Mouse (Mus musculus): ENCODE data around the gene Tm6sf2. TPM values are rescaled to one million over a fixed set of nuclear protein-coding genes. Genes with fewer than 3 reads are reported as not detected.
"Not testable (repeated sequence)": the region's sequence is repeated elsewhere in the genome, so short reads cannot be mapped to it uniquely, and the experiment has no call there.

Tm6sf2 gene
- polyA plus RNA-seq, 1 experiment = 7.3 TPM

DNA sequence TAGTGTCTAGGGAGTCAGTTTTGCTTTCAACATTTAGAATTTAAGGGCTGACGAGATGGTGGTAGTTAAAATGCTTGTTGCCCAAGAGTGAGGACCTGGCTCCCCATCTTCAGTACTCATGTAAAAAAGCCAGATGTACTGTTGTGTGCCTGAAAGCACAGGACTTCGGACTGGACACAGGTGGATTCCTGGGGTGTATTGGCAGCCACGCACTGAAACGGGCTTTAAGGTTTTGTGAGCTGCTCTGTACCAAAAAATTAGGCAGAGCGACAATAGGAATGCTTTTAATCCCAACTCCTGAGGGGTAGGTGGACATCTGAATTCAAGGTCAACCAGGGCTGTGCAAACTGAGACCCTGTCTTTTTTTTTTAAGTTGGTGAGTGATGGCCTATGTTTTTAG is 28.7 kb upstream of the Tm6sf2 start:
- WGBS = 51% methylated on average over 5 of the region's 5 CpGs
- DNase-seq = no peak
- Histone ChIP-seq H3K27me3 (ENCODE audit: control insufficient read depth, insufficient read depth, low read length) (no peaks in the 10 kb centered on the region), H3K4me1 (ENCODE audit: control insufficient read depth, insufficient read depth, low read length) (peaks cover 7% of the 10 kb centered on the region), H3K27ac (ENCODE audit: insufficient read depth, low read length) (no peak overlapping the region), H3K4me3 (replicated peaks; ENCODE audit: insufficient read depth, low read depth, low read length) (peak overlapping the region; percentile 93)
- TF ChIP-seq POLR2A (IDR thresholded peaks at IDR 0.05; ENCODE audit: borderline replicate concordance, insufficient read depth, low read length) (no peak), CTCF (IDR thresholded peaks at IDR 0.05; ENCODE audit: borderline replicate concordance, insufficient read depth, low read depth, low read length) (no peak)

GRCm38 (mm10) chr8:70049662-70050061 is 23.1 kb upstream of the Tm6sf2 start:
- Histone ChIP-seq H3K4me1 (ENCODE audit: control insufficient read depth, insufficient read depth, low read length) (no peaks in the 10 kb centered on the region; the same call in 1 of the 2 replicates), H3K27ac (ENCODE audit: insufficient read depth, low read length) (no peak overlapping the region), H3K27me3 (ENCODE audit: control insufficient read depth, insufficient read depth, low read length) (no peaks in the 10 kb centered on the region), H3K4me3 (replicated peaks; ENCODE audit: insufficient read depth, low read depth, low read length) (no peak overlapping the region)
- no peak for DNase-seq
- TF ChIP-seq CTCF (IDR thresholded peaks at IDR 0.05; ENCODE audit: borderline replicate concordance, insufficient read depth, low read depth, low read length) (no peak), POLR2A (IDR thresholded peaks at IDR 0.05; ENCODE audit: borderline replicate concordance, insufficient read depth, low read length) (no peak)

GRCm38 (mm10) chr8:70050434-70050833 is 22.3 kb upstream of the Tm6sf2 start:
- not testable (repeated sequence) for H3K27me3 ChIP-seq (ENCODE audit: control insufficient read depth, insufficient read depth, low read length)

GRCm38 (mm10) chr8:70057721-70058120 is 15.0 kb upstream of the Tm6sf2 start:
- H3K4me3 ChIP-seq (replicated peaks; ENCODE audit: insufficient read depth, low read depth, low read length) = no peak overlapping the region
- H3K27ac ChIP-seq (ENCODE audit: insufficient read depth, low read length) = no peak overlapping the region
- no peak for DNase-seq
- no peaks in the 10 kb centered on the region for H3K4me1 ChIP-seq (ENCODE audit: control insufficient read depth, insufficient read depth, low read length)
- no peaks in the 10 kb centered on the region; the same call in 1 of the 2 replicates for H3K27me3 ChIP-seq (ENCODE audit: control insufficient read depth, insufficient read depth, low read length)
- WGBS = 62% methylated on average over 1 of the region's 1 CpGs
- TF ChIP-seq POLR2A (IDR thresholded peaks at IDR 0.05; ENCODE audit: borderline replicate concordance, insufficient read depth, low read length) (no peak), CTCF (IDR thresholded peaks at IDR 0.05; ENCODE audit: borderline replicate concordance, insufficient read depth, low read depth, low read length) (no peak)

More at GRCm38 (mm10) chr8:70050434-70050833, 22.3 kb upstream of the Tm6sf2 start:
- not testable (repeated sequence) for H3K4me1 ChIP-seq (ENCODE audit: control insufficient read depth, insufficient read depth, low read length); H3K4me3 ChIP-seq (replicated peaks; ENCODE audit: insufficient read depth, low read depth, low read length); H3K27ac ChIP-seq (ENCODE audit: insufficient read depth, low read length); DNase-seq
- WGBS = 97% methylated on average over 5 of the region's 5 CpGs

DNA sequence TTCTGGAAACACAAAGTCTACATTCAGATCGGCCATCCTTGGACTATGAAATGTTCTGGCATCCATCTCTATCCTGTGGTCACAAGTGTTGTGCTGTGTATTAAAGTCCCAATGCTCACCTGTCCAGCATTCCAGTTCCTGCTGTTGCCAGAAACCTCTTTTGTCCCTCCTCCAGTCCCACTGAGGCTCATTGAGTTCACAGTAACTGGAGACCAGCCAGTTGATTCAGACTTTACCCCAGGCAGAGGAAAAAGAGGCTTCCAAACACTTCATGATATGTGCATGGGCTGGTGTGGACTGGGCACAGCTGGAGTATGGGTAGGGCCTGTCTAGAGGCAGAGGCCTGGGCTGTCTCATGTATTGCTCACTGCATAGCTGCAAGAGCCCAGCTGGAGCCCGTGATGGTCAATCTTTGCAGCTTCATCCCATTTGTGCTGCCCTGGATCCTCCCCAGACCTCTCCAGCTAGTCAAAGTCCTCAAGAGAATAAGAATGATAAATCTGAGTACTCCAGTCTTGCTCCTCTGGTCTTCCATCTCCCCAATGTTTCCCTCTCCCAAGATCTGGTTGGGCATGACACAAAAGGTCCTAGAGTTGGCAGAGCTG is 786 bp upstream of the Tm6sf2 start:
- TF ChIP-seq POLR2A (IDR thresholded peaks at IDR 0.05; ENCODE audit: borderline replicate concordance, insufficient read depth, low read length) (no peak), CTCF (IDR thresholded peaks at IDR 0.05; ENCODE audit: borderline replicate concordance, insufficient read depth, low read depth, low read length) (no peak)
- Histone ChIP-seq H3K4me3 (replicated peaks; ENCODE audit: insufficient read depth, low read depth, low read length) (no peak overlapping the region), H3K27ac (ENCODE audit: insufficient read depth, low read length) (no peak overlapping the region), H3K27me3 (ENCODE audit: control insufficient read depth, insufficient read depth, low read length) (no peaks in the 10 kb centered on the region), H3K4me1 (ENCODE audit: control insufficient read depth, insufficient read depth, low read length) (no peaks in the 10 kb centered on the region)
- no peak for DNase-seq
- 72% methylated on average over 2 of the region's 2 CpGs for WGBS

- H3K27me3 ChIP-seq (ENCODE audit: control insufficient read depth, insufficient read depth, low read length) = no peaks in the 10 kb centered on the region
- H3K4me3 ChIP-seq (replicated peaks; ENCODE audit: insufficient read depth, low read depth, low read length) = no peak overlapping the region
- no peak overlapping the region for H3K27ac ChIP-seq (ENCODE audit: insufficient read depth, low read length)
- 65% methylated on average over 8 of the region's 8 CpGs for WGBS
- DNase-seq = no peak
- TF ChIP-seq POLR2A (IDR thresholded peaks at IDR 0.05; ENCODE audit: borderline replicate concordance, insufficient read depth, low read length) (no peak), CTCF (IDR thresholded peaks at IDR 0.05; ENCODE audit: borderline replicate concordance, insufficient read depth, low read depth, low read length) (no peak)
- no peaks in the 10 kb centered on the region for H3K4me1 ChIP-seq (ENCODE audit: control insufficient read depth, insufficient read depth, low read length)
Measured at GRCm38 (mm10) chr8:70073120-70073519, 396 bp downstream of the Tm6sf2 start.

- Histone ChIP-seq H3K4me1 (ENCODE audit: control insufficient read depth, insufficient read depth, low read length) (no peaks in the 10 kb centered on the region), H3K27ac (ENCODE audit: insufficient read depth, low read length) (no peak overlapping the region), H3K4me3 (replicated peaks; ENCODE audit: insufficient read depth, low read depth, low read length) (no peak overlapping the region), H3K27me3 (ENCODE audit: control insufficient read depth, insufficient read depth, low read length) (no peaks in the 10 kb centered on the region)
- DNase-seq = no peak
- TF ChIP-seq POLR2A (IDR thresholded peaks at IDR 0.05; ENCODE audit: borderline replicate concordance, insufficient read depth, low read length) = no peak
- no peak for TF ChIP-seq CTCF (IDR thresholded peaks at IDR 0.05; ENCODE audit: borderline replicate concordance, insufficient read depth, low read depth, low read length)
- 96% methylated on average over 1 of the region's 1 CpGs for WGBS
Measured at GRCm38 (mm10) chr8:70073682-70074081, 958 bp downstream of the Tm6sf2 start.

- H3K4me3 ChIP-seq (replicated peaks; ENCODE audit: insufficient read depth, low read depth, low read length) = no peak overlapping the region
- H3K27me3 ChIP-seq (ENCODE audit: control insufficient read depth, insufficient read depth, low read length) = no peaks in the 10 kb centered on the region; the same call in 1 of the 2 replicates
- peak; percentile 48 to 52 for DNase-seq
- WGBS = 6% methylated on average over 2 of the region's 2 CpGs
- H3K4me1 ChIP-seq (ENCODE audit: control insufficient read depth, insufficient read depth, low read length) = no peaks in the 10 kb centered on the region; the same call in 1 of the 2 replicates
- TF ChIP-seq CTCF (IDR thresholded peaks at IDR 0.05; ENCODE audit: borderline replicate concordance, insufficient read depth, low read depth, low read length) (no peak), POLR2A (IDR thresholded peaks at IDR 0.05; ENCODE audit: borderline replicate concordance, insufficient read depth, low read length) (no peak)
- H3K27ac ChIP-seq (ENCODE audit: insufficient read depth, low read length) = no peak overlapping the region
Measured at GRCm38 (mm10) chr8:70081976-70082375, 9.3 kb downstream of the Tm6sf2 start.
